Mouse (Mus musculus): Measurements from ENCODE around the gene Edil3. TPM values are rescaled to one million over a fixed set of nuclear protein-coding genes. Genes with fewer than 3 reads are reported as not detected.
A peak's percentile ranks its signal among the peaks of the same experiment; 100 is the strongest.

Gene Edil3
- 10 to 100 TPM; 67.3 to 73.8 TPM for total RNA-seq (2021)
- long read RNA-seq, experiment 1, full-length matches to known transcripts, result 55 of 58 reads
- long read RNA-seq, experiment 1, partial matches to known transcripts, result 1 of 58 reads
- long read RNA-seq, experiment 1, other reads (novel, unspliced or antisense), result 2 of 58 reads
- long read RNA-seq, experiment 2, full-length matches to known transcripts, result 80 of 89 reads
- long read RNA-seq, experiment 2, partial matches to known transcripts, result 4 of 89 reads
- long read RNA-seq, experiment 2, other reads (novel, unspliced or antisense), result 5 of 89 reads

DNA sequence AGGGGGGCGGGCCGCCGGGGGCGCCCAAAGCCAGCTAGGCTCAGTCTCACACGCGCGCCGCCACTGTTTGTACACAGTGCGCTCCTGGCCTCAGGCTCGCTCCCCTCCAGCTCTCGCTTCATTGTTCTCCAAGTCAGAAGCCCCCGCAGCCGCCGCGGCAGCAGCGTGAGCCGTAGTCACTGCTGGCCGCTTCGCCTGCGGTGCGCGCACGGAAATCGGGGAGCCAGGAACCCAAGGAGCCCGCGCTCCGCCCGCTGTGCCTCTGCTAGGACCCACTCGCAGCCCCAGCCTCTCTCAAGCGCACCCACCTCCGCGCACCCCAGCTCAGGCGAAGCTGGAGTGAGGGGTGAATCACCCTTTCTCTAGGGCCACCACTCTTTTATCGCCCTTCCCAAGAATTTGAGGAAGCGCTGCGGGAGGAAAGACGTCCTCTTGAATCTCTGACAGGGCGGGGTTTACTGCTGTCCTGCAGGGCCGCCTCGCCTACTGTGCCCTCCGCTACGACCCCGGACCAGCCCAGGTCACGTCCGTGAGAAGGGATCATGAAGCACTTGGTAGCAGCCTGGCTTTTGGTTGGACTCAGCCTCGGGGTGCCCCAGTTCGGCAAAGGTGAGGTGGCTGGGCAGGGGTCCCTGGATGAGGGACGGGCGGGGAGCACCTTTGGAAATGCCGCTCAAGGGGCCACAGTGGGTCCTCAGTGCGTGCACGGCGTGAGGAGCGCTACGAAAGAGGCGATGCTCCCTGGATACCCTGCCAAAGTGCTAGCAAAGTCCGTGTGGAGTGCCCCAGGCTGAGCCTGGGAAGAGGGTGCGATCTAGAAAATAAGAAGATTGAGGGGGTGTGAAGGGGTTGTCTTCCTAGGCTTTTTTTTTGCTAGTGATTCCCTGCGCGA lies at the start of gene Edil3:
Gene Edil3, plus strand, starts transcription at position 33 of the 892 bp plus-strand sequence.
- Histone ChIP-seq H3K27ac (peak within 1 kb of the TSS; percentile 95), H3K4me3 (peak within 1 kb of the TSS; percentile 72)
- TF ChIP-seq CTCF (conservative IDR thresholded peaks at IDR 0.05), result no peak; the same call in 1 of the 2 replicates

DNA sequence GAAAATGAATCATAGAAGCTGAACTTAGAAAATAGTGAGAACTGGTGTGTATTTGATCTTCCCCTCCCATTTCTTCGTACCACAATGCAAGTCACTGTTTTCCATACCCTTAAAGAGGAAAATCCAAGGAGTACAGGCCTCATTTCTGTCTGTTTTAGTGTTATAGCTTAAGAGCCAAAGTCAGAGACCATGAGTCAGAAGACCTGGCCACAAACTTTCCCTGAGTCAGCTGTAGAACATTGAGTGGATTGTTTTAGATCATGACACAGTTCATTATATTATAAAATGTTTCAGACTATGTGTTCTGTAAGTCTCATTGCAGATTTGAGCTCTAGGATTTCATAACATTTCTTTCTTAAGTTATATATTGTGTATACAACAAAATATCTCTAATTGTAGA lies 22.1 kb upstream of the Edil3 start:
- no peak for TF ChIP-seq CTCF (conservative IDR thresholded peaks at IDR 0.05)
- DNase-seq (ENCODE audit: low spot score in 2 of 2), result no peak
- no peak overlapping the region for H3K27ac ChIP-seq
- H3K4me3 ChIP-seq, result no peak overlapping the region

More for the DNA sequence above, at the start of gene Edil3:
- DNase-seq (ENCODE audit: low spot score in 2 of 2), result peak; percentile 31 to 48

- H3K27ac ChIP-seq, result no peak overlapping the region
- no peak for DNase-seq (ENCODE audit: low spot score in 2 of 2)
- TF ChIP-seq CTCF (conservative IDR thresholded peaks at IDR 0.05), result no peak
- no peak overlapping the region for H3K4me3 ChIP-seq
These were observed 20.3 kb upstream of the Edil3 start for GRCm38 (mm10) chr13:88801006-88801405.

GRCm38 (mm10) chr13:88805838-88806237 lies 15.4 kb upstream of the Edil3 start:
- Histone ChIP-seq H3K4me3 (no peak overlapping the region), H3K27ac (no peak overlapping the region)
- TF ChIP-seq CTCF (conservative IDR thresholded peaks at IDR 0.05), result no peak
- DNase-seq (ENCODE audit: low spot score in 2 of 2), result no peak

- Histone ChIP-seq H3K4me3 (no peak overlapping the region), H3K27ac (no peak overlapping the region)
- TF ChIP-seq CTCF (conservative IDR thresholded peaks at IDR 0.05), result no peak
- DNase-seq (ENCODE audit: low spot score in 2 of 2), result no peak
These were observed 15.0 kb upstream of the Edil3 start for GRCm38 (mm10) chr13:88806269-88806668.

DNA sequence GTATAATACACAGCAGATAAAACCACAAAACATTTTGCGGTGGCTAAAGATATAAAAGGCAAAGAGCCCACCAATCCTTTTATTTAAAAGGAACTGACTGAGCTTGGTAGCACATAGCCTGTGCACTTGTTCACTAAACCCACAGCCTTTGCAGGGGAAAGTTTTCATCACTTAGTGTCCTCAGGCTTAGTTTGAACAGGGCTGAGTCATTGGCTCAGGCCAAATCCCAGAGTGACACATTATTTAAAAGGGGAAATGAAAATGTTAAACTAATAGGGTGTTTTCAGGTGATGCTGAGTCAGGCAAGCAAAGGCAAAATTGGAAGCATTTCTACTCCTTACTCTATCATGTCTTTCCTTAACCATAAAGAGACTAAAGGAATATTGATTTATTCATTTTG lies 11.2 kb upstream of the Edil3 start:
- H3K27ac ChIP-seq, result no peak overlapping the region
- H3K4me3 ChIP-seq, result no peak overlapping the region
- DNase-seq (ENCODE audit: low spot score in 2 of 2), result no peak
- no peak for TF ChIP-seq CTCF (conservative IDR thresholded peaks at IDR 0.05)

- no peak for DNase-seq (ENCODE audit: low spot score in 2 of 2)
- Histone ChIP-seq H3K4me3 (peak overlapping the region; percentile 72; the same call in 1 of the 2 replicates), H3K27ac (peak overlapping the region; percentile 53; the same call in 1 of the 2 replicates)
- peak; percentile 11; the same call in 1 of the 2 replicates for TF ChIP-seq CTCF (conservative IDR thresholded peaks at IDR 0.05)
These were observed 475 bp upstream of the Edil3 start for GRCm38 (mm10) chr13:88820686-88821308.

DNA sequence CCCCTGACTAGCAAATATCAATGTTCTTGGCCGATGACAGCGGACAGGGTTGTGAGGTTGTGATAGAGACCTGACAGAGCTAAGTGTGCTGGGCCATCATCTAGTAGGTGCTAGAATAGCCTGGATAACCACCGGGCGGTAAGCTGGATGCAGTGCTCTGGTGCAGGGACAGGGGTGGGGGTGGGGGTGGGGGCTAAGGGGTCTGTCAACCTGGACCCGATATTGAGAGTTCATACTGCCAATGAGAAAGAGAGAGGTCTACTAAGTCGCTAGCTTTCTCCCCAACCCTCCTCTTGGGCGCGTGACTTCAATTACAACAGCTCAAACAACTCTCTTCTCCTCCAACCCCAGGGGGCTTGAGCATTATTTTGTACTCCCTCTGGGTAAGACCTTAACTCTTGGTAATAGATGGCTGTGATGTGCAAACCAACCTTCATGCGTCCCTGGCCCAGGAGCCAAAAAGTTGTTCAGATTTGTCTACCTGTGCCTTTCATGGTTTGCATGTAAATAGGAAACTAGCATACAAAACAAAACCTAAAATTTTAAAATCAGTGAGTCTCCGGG lies 1.1 kb downstream of the Edil3 start:
- Histone ChIP-seq H3K4me3 (peak overlapping the region; percentile 72), H3K27ac (peak overlapping the region; percentile 95)
- peak in 1 of 2 experiments; percentile 14 for DNase-seq (ENCODE audit: low spot score in 2 of 2)
- TF ChIP-seq CTCF (conservative IDR thresholded peaks at IDR 0.05), result no peak

DNA sequence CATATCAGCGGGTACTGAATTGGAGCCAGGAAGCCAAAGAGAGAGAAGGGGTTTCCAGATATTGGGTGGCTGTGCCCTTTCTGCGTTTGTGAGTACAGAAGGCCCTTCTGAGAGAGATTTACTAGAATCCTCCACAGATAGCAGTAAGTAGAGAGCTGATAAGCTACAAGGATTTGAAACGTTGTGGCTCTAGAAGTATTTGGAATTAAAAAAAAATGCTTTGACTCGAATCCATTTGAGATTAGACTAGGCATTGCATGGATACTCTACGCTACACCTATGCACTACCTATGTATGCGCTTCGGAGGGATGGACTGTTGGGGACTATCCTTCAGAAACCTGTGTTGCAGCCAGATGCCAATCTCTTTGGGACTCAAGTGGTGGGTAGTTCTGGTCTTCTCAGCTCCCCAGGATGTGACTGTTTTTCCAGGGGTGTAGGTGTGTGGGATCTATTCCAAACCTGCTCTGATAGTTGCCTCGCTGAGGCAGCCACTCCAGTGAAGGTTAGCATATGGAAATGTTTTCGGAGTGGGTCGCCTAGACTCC lies 1.8 kb downstream of the Edil3 start:
- Histone ChIP-seq H3K27ac (peak overlapping the region; percentile 95), H3K4me3 (peak overlapping the region; percentile 72)
- DNase-seq (ENCODE audit: low spot score in 2 of 2), result peak in 1 of 2 experiments; percentile 24
- no peak for TF ChIP-seq CTCF (conservative IDR thresholded peaks at IDR 0.05)

DNA sequence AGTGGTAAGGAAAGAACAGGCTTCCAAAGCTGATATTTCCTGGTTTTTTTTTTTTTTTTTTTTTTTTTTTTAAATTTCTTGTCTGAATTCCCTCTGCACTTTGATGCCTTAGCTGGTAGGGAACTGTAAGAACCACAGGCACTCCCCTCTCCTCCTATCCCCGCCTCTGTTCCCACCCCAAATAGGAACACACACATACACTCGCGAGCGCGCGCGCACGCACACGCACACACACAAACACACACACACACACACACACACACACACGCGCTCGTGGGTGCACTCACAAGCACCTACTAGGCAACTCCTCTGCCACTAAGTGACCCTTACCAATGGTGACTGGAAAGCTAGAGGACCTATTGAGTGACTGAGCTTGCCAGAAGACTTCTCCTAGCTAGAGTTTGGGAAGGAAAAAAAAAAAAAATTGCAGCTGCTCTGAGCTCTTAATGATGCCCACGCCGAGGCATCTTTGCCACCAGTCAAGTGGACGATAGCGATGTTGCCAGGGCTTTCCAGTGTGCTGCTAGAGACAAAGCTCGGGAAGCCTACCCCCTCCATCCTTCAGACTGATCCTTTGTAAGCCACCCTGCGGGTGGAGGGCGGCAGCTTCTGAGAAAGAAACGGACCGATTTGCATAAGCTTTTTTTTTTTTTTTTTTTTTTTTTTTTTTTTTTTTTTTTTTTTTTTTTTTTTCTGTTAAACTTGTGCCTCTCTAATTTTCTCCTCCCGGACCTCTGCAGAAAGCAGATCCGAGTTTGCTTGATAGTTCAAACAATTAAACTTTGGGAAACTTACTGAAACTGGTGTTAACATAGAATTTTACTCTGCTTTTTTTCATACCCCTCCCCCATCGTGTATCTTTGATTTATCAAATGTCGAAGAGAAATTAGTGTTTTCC lies 2.5 kb downstream of the Edil3 start:
- Histone ChIP-seq H3K27ac (peak overlapping the region; percentile 95), H3K4me3 (peak overlapping the region; percentile 72)
- peak; percentile 63 to 69 for DNase-seq (ENCODE audit: low spot score in 2 of 2)
- 0 out of 2 replicates have a peak, but pooled peaks have one; percentile 5 for TF ChIP-seq CTCF (conservative IDR thresholded peaks at IDR 0.05)

GRCm38 (mm10) chr13:88824441-88824840 lies 3.2 kb downstream of the Edil3 start:
- no peak for DNase-seq (ENCODE audit: low spot score in 2 of 2)
- TF ChIP-seq CTCF (conservative IDR thresholded peaks at IDR 0.05), result no peak
- Histone ChIP-seq H3K4me3 (peak overlapping the region; percentile 72), H3K27ac (peak overlapping the region; percentile 95)

All from layer of hippocampus, adult 2 months (tissue).